In genomic region chr6:98846001-98846695, GRCm38 (mm10) we compare ENCODE assay signal across 20 mouse cellular contexts.
DNase-seq lines count a peak whose midpoint lies in the region; ATAC-seq and TF ChIP-seq lines count a peak whose summit lies in the region.
"Had no signal": no experiment of that assay in that cellular context is flagged by ENCODE, and none has a peak within 500 bp of the region (broad histone marks: within the 10 kb centered on the region; RNA-seq: fewer than 3 reads in every experiment).

No protein-coding gene starts in this region.

- 50% methylated on average over 5 of the region's 5 CpGs for WGBS in spleen, adult 2 months

- no peak overlapping the region for H3K4me3 ChIP-seq in spleen, adult 2 months (ENCODE audit: extremely low read depth, insufficient read depth, insufficient read length)
- H3K4me3 ChIP-seq: embryonic facial prominence, embryonic 13.5 days; forebrain, embryonic 10.5 days; hindbrain, embryonic 12.5 days; intestine, embryonic 15.5 days; limb, embryonic 13.5 days; midbrain, embryonic 10.5 days had no signal

- ATAC-seq in neutrophil, adult 5-6 weeks (ENCODE audit: extremely low read depth, insufficient number of reproducible peaks, low FRiP score, poor library complexity, severe bottlenecking): peak; percentile 23; the same call in 1 of the 2 replicates
- ATAC-seq: intestine, embryonic 15.5 days; liver, postnatal 0 days; Patski had no signal

- TF ChIP-seq CTCF in spleen, adult 2 months (IDR thresholded peaks at IDR 0.05; ENCODE audit: extremely low read depth, insufficient read depth, insufficient read length, insufficient replicate concordance): no peak

- no peaks in the 10 kb centered on the region for H3K4me1 ChIP-seq in spleen, adult 2 months (ENCODE audit: control insufficient read depth, insufficient read depth, insufficient read length)
- H3K4me1 ChIP-seq: midbrain, embryonic 10.5 days had no signal

- TF ChIP-seq POLR2A in spleen, adult 2 months (IDR thresholded peaks at IDR 0.05; ENCODE audit: low read depth, low read length): no peak

- H3K27me3 ChIP-seq in spleen, adult 2 months (ENCODE audit: control insufficient read depth, insufficient read depth, low read length): no peaks in the 10 kb centered on the region
- H3K27me3 ChIP-seq: embryonic facial prominence, embryonic 13.5 days; hindbrain, embryonic 12.5 days; intestine, embryonic 15.5 days; limb, embryonic 13.5 days; Patski had no signal

- H3K27ac ChIP-seq in spleen, adult 2 months (ENCODE audit: insufficient read depth, low read length): no peak overlapping the region
- H3K27ac ChIP-seq: embryonic facial prominence, embryonic 13.5 days; forebrain, embryonic 10.5 days; hindbrain, embryonic 12.5 days; intestine, embryonic 15.5 days; limb, embryonic 13.5 days; midbrain, embryonic 10.5 days had no signal

- DNase-seq in embryo, embryonic 11 days: peak; percentile 16
- no peak for DNase-seq in embryo, embryonic 10 days (ENCODE audit: low spot score)
- peak; percentile 4 to 12 for DNase-seq in spleen, adult 2 months (ENCODE audit: low read depth in 1 of 2, low spot score in 2 of 2)
- no peak for DNase-seq in spleen, adult 12 weeks (ENCODE audit: low spot score)
- DNase-seq in NIH3T3 (ENCODE audit: low read depth): peak; percentile 82
- no peak for DNase-seq in cerebellum, adult 11 months
- no peak for DNase-seq in retina, embryonic 14.5 days (ENCODE audit: low spot score)
- DNase-seq: cerebellum, adult 9-11 months; kidney, postnatal 10 days; liver, postnatal 0 days; right cerebral cortex, adult 18-20 months; thymus, adult 2 months had no signal

- no peaks in the 10 kb centered on the region for H3K36me3 ChIP-seq in spleen, adult 2 months (ENCODE audit: control insufficient read depth, insufficient read depth, low read length)
- H3K36me3 ChIP-seq: embryonic facial prominence, embryonic 13.5 days; forebrain, embryonic 10.5 days; hindbrain, embryonic 12.5 days; intestine, embryonic 15.5 days; limb, embryonic 13.5 days; midbrain, embryonic 10.5 days had no signal

Comparison
In these comparisons a context has a peak if more than half of its experiments do, and no peak if none do; other contexts are left out.
1. DNase-seq: peak in embryo, embryonic 11 days (single experiment), spleen, adult 2 months (2 of 2) and NIH3T3 (single experiment); none in embryo, embryonic 10 days (single experiment), spleen, adult 12 weeks (single experiment), cerebellum, adult 11 months (single experiment) and retina, embryonic 14.5 days (single experiment).